In genomic region chr9:60616946-60617345, GRCm38 (mm10) we compare ENCODE assay signal across 9 mouse cellular contexts.
A peak's percentile ranks its signal among the peaks of the same experiment; 100 is the strongest.
DNase-seq lines count a peak whose midpoint lies in the region; ATAC-seq and TF ChIP-seq lines count a peak whose summit lies in the region.
"Had no signal": no experiment of that assay in that cellular context is flagged by ENCODE, and none has a peak within 500 bp of the region (broad histone marks: within the 10 kb centered on the region; RNA-seq: fewer than 3 reads in every experiment).

No protein-coding gene starts in this region.

- H3K27me3 ChIP-seq in hindbrain, postnatal 0 days (ENCODE audit: insufficient read depth, low read length) = no peaks in the 10 kb centered on the region
- no peaks in the 10 kb centered on the region for H3K27me3 ChIP-seq in hindbrain, embryonic 16.5 days (replicated peaks; ENCODE audit: control insufficient read depth, insufficient read depth, low read length)
- H3K27me3 ChIP-seq in limb, embryonic 14.5 days (ENCODE audit: control insufficient read depth, insufficient read depth, low read length) = no peaks in the 10 kb centered on the region

- no peaks in the 10 kb centered on the region for H3K9me3 ChIP-seq in hindbrain, postnatal 0 days (ENCODE audit: low read length)
- no peaks in the 10 kb centered on the region for H3K9me3 ChIP-seq in hindbrain, embryonic 16.5 days (ENCODE audit: control insufficient read depth, low read length)
- H3K9me3 ChIP-seq in limb, embryonic 14.5 days (ENCODE audit: control insufficient read depth, low read length) = no peaks in the 10 kb centered on the region

- TF ChIP-seq POLR2A in limb, embryonic 14.5 days (IDR thresholded peaks at IDR 0.05; ENCODE audit: borderline replicate concordance, extremely low read depth, insufficient read depth, insufficient read length) = no peak

- no peaks in the 10 kb centered on the region for H3K4me1 ChIP-seq in hindbrain, postnatal 0 days (ENCODE audit: insufficient read depth, low read length)
- 0 out of 2 replicates have a peak, but pooled peaks cover 2% of the 10 kb centered on the region for H3K4me1 ChIP-seq in hindbrain, embryonic 16.5 days (ENCODE audit: control insufficient read depth, insufficient read depth, low read depth, low read length)
- H3K4me1 ChIP-seq in limb, embryonic 14.5 days (ENCODE audit: control insufficient read depth, insufficient read depth, low read length) = no peaks in the 10 kb centered on the region

- H3K9ac ChIP-seq in hindbrain, postnatal 0 days (replicated peaks; ENCODE audit: low read length) = no peak overlapping the region
- no peak overlapping the region for H3K9ac ChIP-seq in hindbrain, embryonic 16.5 days (ENCODE audit: low read depth, low read length)
- no peak overlapping the region for H3K9ac ChIP-seq in limb, embryonic 14.5 days (ENCODE audit: low read depth, low read length, severe bottlenecking)

- peaks cover 12% of the 10 kb centered on the region for H3K36me3 ChIP-seq in hindbrain, postnatal 0 days (ENCODE audit: insufficient read depth, low read length)
- peaks cover 9% of the 10 kb centered on the region; the same call in 1 of the 2 replicates for H3K36me3 ChIP-seq in hindbrain, embryonic 16.5 days (ENCODE audit: control insufficient read depth, insufficient read depth, low read length)
- no peaks in the 10 kb centered on the region for H3K36me3 ChIP-seq in limb, embryonic 14.5 days (ENCODE audit: control insufficient read depth, insufficient read depth, low read length)

- H3K4me3 ChIP-seq in hindbrain, postnatal 0 days (ENCODE audit: low read length) = no peak overlapping the region
- H3K4me3 ChIP-seq in hindbrain, embryonic 16.5 days (ENCODE audit: low read length) = no peak overlapping the region
- H3K4me3 ChIP-seq in limb, embryonic 14.5 days (replicated peaks; ENCODE audit: low read length) = no peak overlapping the region

- intact Hi-C loops in gastrocnemius, postnatal 36 days (cut with DNase I) = no loop called here

- 52% methylated on average over 9 of the region's 9 CpGs for WGBS in hindbrain, postnatal 0 days
- WGBS in hindbrain, embryonic 16.5 days = 62% methylated on average over 9 of the region's 9 CpGs
- 69% methylated on average over 9 of the region's 9 CpGs for WGBS in limb, embryonic 14.5 days

- no peak for TF ChIP-seq CTCF in hindbrain, postnatal 0 days (IDR thresholded peaks at IDR 0.05; ENCODE audit: low read depth)

- DNase-seq in hindbrain, postnatal 0 days (ENCODE audit: low spot score) = peak; percentile 45
- DNase-seq in adrenal gland, adult 8-10 months = peak; percentile 48
- peak; percentile 23 for DNase-seq in gastrocnemius, postnatal 36 days
- peak; percentile 74 for DNase-seq in limb, embryonic 14.5 days (ENCODE audit: low spot score)
- no peak for DNase-seq in right cerebral cortex, postnatal 36 days (ENCODE audit: low spot score in 2 of 2)
- no peak for DNase-seq in natural killer cell, adult 2 months (ENCODE audit: low spot score in 2 of 2)

- no peak for ATAC-seq in hindbrain, postnatal 0 days
- no peak for ATAC-seq in hindbrain, embryonic 16.5 days
- ATAC-seq in limb, embryonic 14.5 days (ENCODE audit: low FRiP score, low read depth) = peak; percentile 55; the same call in 1 of the 2 replicates
- ATAC-seq in megakaryocyte-erythroid progenitor cell, adult 5-6 weeks (replicated peaks; ENCODE audit: low FRiP score, low TSS enrichment, poor library complexity, severe bottlenecking) = no peak

- peak overlapping the region; percentile 42; the same call in 1 of the 2 replicates for H3K27ac ChIP-seq in hindbrain, postnatal 0 days
- no peak overlapping the region for H3K27ac ChIP-seq in hindbrain, embryonic 16.5 days (ENCODE audit: low read depth, low read length)
- no peak overlapping the region for H3K27ac ChIP-seq in limb, embryonic 14.5 days (replicated peaks; ENCODE audit: low read depth, low read length)
- H3K27ac ChIP-seq: macrophage had no signal

- 0 out of 2 replicates have a peak overlapping the region, but pooled peaks have one; percentile 5 for H3K4me2 ChIP-seq in hindbrain, postnatal 0 days (ENCODE audit: low read depth, low read length)
- no peak overlapping the region for H3K4me2 ChIP-seq in hindbrain, embryonic 16.5 days (ENCODE audit: low read length)
- H3K4me2 ChIP-seq in limb, embryonic 14.5 days (replicated peaks; ENCODE audit: low read depth, low read length, severe bottlenecking) = no peak overlapping the region; the same call in 1 of the 2 replicates

Comparison
In these comparisons a context has a peak if more than half of its experiments do, and no peak if none do; other contexts are left out.
1. DNase-seq: peak in hindbrain, postnatal 0 days (single experiment), adrenal gland, adult 8-10 months (single experiment), gastrocnemius, postnatal 36 days (2 of 2) and limb, embryonic 14.5 days (single experiment); none in right cerebral cortex, postnatal 36 days (0 of 2) and natural killer cell, adult 2 months (0 of 2).